Mouse (Mus musculus): Measurements from ENCODE around the gene Nek6. TPM values are rescaled to one million over a fixed set of nuclear protein-coding genes. Genes with fewer than 3 reads are reported as not detected.

The Nek6 gene
- polyA plus RNA-seq, 2 experiments, result 77.2 to 123 TPM

DNA sequence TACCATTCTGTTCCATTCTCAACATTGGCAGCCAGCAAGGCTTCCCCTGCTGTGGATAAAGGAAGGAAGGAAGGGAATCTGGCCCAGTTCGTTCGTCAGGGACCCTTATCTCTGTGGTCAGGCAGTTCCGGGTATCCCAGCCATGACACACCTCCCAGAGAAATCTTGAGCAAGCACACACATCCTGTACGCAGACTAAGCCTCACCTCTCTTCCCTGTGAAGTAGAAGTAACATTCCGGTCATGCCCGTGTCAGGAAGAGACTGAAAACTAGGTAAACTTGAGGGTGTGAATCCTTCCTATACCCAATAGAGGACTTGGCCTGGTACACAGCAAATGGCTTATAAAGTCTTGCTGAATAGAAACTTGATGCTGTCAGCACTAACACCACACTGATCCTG, 21.9 kb downstream of the Nek6 start:
- TF ChIP-seq POLR2A (IDR thresholded peaks at IDR 0.05; ENCODE audit: borderline replicate concordance, extremely low read depth, insufficient read depth, insufficient read length), result no peak
- Histone ChIP-seq H3K9me3 (ENCODE audit: control insufficient read depth, low read length) (no peaks in the 10 kb centered on the region), H3K4me2 (replicated peaks; ENCODE audit: low read depth, low read length, severe bottlenecking) (no peak overlapping the region), H3K4me3 (replicated peaks; ENCODE audit: low read length) (no peak overlapping the region), H3K36me3 (ENCODE audit: control insufficient read depth, insufficient read depth, low read length) (0 out of 2 replicates have a peak, but pooled peaks cover 3% of the 10 kb centered on the region), H3K9ac (ENCODE audit: low read depth, low read length, severe bottlenecking) (no peak overlapping the region), H3K27ac (replicated peaks; ENCODE audit: low read depth, low read length) (no peak overlapping the region), H3K27me3 (ENCODE audit: control insufficient read depth, insufficient read depth, low read length) (no peaks in the 10 kb centered on the region), H3K4me1 (ENCODE audit: control insufficient read depth, insufficient read depth, low read length) (peaks cover 69% of the 10 kb centered on the region)
- ATAC-seq (ENCODE audit: low FRiP score, low read depth), result no peak
- WGBS, result 67% methylated on average over 6 of the region's 6 CpGs
- DNase-seq (ENCODE audit: low spot score), result no peak

DNA sequence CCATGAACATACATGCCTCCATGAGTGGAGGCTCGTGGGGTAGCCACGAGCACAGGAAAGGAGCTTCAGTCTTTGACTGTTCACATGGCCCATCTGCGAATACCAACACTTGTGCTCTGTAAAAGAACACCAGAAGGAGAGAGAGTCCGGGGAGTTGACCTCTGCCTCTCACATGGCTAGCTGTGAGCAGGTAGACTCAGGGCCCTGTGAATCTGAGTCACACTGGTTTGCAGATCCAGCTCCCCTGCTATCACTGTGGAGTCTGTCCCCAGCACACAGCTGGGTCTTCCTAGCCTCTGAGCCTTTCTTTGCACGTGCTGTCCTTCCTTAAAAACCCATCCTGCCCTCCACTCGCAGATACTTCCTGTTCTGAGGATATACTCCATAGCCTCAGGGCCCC, 22.3 kb downstream of the Nek6 start:
- Histone ChIP-seq H3K27me3 (ENCODE audit: control insufficient read depth, insufficient read depth, low read length) (no peaks in the 10 kb centered on the region), H3K36me3 (ENCODE audit: control insufficient read depth, insufficient read depth, low read length) (0 out of 2 replicates have a peak, but pooled peaks cover 3% of the 10 kb centered on the region), H3K4me2 (replicated peaks; ENCODE audit: low read depth, low read length, severe bottlenecking) (no peak overlapping the region), H3K4me3 (replicated peaks; ENCODE audit: low read length) (no peak overlapping the region), H3K9ac (ENCODE audit: low read depth, low read length, severe bottlenecking) (no peak overlapping the region), H3K4me1 (ENCODE audit: control insufficient read depth, insufficient read depth, low read length) (peaks cover 71% of the 10 kb centered on the region), H3K27ac (replicated peaks; ENCODE audit: low read depth, low read length) (0 out of 2 replicates have a peak overlapping the region, but pooled peaks have one; percentile 7), H3K9me3 (ENCODE audit: control insufficient read depth, low read length) (no peaks in the 10 kb centered on the region)
- 60% methylated on average over 6 of the region's 6 CpGs for WGBS
- no peak for TF ChIP-seq POLR2A (IDR thresholded peaks at IDR 0.05; ENCODE audit: borderline replicate concordance, extremely low read depth, insufficient read depth, insufficient read length)
- no peak for ATAC-seq (ENCODE audit: low FRiP score, low read depth)
- DNase-seq (ENCODE audit: low spot score), result no peak

DNA sequence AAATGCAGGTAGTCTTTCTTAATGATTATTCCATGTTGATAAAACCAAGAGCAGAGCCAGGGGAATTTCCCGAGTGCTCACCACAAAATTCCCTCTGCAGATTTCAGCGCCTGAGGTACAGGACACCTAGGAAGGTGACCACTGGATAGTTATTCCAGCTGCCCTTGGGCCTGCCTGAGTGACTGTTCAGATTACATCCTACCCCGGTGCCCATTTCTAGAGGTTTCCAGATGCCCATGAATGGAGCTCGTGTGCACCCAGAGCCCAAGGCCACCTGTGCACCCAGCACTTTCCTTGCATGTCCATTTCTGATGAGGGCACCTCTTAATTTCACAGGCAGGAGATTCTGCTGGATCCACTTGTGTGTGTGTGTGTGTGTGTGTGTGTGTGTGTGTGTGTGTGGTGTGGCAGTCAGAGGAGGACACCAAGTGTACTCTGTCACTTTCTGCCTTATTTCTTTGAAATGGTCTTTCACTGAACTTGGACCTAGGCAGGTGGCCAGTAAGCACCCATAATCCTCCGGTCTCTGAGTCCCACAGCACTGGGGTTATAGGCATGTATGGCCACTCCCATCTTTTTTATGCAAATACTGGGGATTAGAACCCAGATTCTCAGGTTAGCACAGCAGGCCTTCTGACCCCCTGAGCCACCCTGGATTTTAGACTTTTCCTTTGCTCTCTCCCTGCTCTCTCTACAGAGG, 22.9 kb downstream of the Nek6 start:
- Histone ChIP-seq H3K4me1 (ENCODE audit: control insufficient read depth, insufficient read depth, low read length) (peaks cover 69% of the 10 kb centered on the region), H3K9ac (ENCODE audit: low read depth, low read length, severe bottlenecking) (no peak overlapping the region), H3K4me2 (replicated peaks; ENCODE audit: low read depth, low read length, severe bottlenecking) (no peak overlapping the region), H3K9me3 (ENCODE audit: control insufficient read depth, low read length) (no peaks in the 10 kb centered on the region), H3K27ac (replicated peaks; ENCODE audit: low read depth, low read length) (no peak overlapping the region), H3K36me3 (ENCODE audit: control insufficient read depth, insufficient read depth, low read length) (0 out of 2 replicates have a peak, but pooled peaks cover 3% of the 10 kb centered on the region), H3K27me3 (ENCODE audit: control insufficient read depth, insufficient read depth, low read length) (no peaks in the 10 kb centered on the region), H3K4me3 (replicated peaks; ENCODE audit: low read length) (no peak overlapping the region)
- no peak for TF ChIP-seq POLR2A (IDR thresholded peaks at IDR 0.05; ENCODE audit: borderline replicate concordance, extremely low read depth, insufficient read depth, insufficient read length)
- DNase-seq (ENCODE audit: low spot score) (no peak), ATAC-seq (ENCODE audit: low FRiP score, low read depth) (no peak)
- WGBS, result 82% methylated on average over 5 of the region's 5 CpGs

DNA sequence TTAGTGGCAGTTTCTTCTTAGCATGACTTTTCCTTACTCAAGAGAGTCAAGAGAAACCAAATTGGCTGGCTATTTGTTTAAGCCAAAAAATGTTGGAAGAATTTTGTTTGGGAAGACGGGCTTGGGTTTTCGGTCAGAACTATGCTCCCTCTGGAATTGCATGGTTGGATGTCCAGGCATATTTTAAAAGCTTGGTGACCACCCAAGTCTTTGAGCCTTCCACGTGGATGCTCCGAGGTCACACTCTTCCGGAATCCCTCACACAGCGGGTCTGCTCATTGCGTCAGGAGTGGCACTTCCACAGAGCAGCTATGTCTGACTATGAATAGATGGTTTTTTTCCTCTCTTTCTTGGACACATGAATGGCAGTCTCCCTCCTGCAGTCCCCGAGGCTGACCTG, 23.6 kb downstream of the Nek6 start:
- no peak overlapping the region for H3K27ac ChIP-seq (replicated peaks; ENCODE audit: low read depth, low read length)
- 0 out of 2 replicates have a peak, but pooled peaks cover 3% of the 10 kb centered on the region for H3K36me3 ChIP-seq (ENCODE audit: control insufficient read depth, insufficient read depth, low read length)
- WGBS, result 73% methylated on average over 8 of the region's 8 CpGs
- H3K4me3 ChIP-seq (replicated peaks; ENCODE audit: low read length), result no peak overlapping the region
- ATAC-seq (ENCODE audit: low FRiP score, low read depth) (no peak), DNase-seq (ENCODE audit: low spot score) (no peak)
- H3K27me3 ChIP-seq (ENCODE audit: control insufficient read depth, insufficient read depth, low read length), result no peaks in the 10 kb centered on the region
- no peak overlapping the region for H3K4me2 ChIP-seq (replicated peaks; ENCODE audit: low read depth, low read length, severe bottlenecking)
- H3K9ac ChIP-seq (ENCODE audit: low read depth, low read length, severe bottlenecking), result no peak overlapping the region
- no peaks in the 10 kb centered on the region for H3K9me3 ChIP-seq (ENCODE audit: control insufficient read depth, low read length)
- no peak for TF ChIP-seq POLR2A (IDR thresholded peaks at IDR 0.05; ENCODE audit: borderline replicate concordance, extremely low read depth, insufficient read depth, insufficient read length)
- H3K4me1 ChIP-seq (ENCODE audit: control insufficient read depth, insufficient read depth, low read length), result peaks cover 63% of the 10 kb centered on the region

DNA sequence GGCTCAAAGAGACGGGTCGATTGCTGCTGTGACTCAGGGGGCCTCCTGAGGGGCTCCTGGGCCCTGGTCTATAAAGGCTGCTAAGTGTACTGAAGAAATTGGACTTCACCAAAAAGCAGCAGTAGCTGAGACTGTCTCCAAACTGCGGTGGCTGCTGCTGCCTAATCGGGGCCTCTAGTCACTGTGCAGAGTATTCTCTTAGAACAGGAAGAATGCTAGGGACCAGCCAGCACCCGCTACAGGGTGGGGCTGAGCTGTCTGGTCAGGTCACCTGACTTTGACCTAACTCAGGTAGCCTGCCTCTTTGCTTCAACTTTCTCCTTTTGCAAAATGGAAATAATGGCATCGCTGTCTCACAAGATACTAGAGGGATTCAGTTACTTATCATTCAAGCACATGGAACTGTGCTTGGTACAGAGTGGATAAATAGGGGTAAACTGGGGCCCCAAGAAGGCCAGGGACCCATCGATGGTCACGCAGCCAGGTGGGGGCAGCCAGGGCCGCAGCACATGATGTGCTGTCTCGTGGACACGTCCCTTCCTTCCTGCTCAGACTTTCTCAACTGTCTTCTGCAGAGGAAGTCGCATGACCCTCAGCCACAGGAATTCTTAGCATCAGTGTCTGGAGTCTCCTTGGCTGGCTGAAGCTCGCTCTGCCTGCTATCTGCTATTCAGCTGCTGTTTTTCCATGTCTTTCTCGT, 24.2 kb downstream of the Nek6 start:
- H3K4me3 ChIP-seq (replicated peaks; ENCODE audit: low read length), result no peak overlapping the region
- H3K9me3 ChIP-seq (ENCODE audit: control insufficient read depth, low read length), result no peaks in the 10 kb centered on the region
- ATAC-seq (ENCODE audit: low FRiP score, low read depth) (no peak), DNase-seq (ENCODE audit: low spot score) (no peak)
- no peak overlapping the region for H3K9ac ChIP-seq (ENCODE audit: low read depth, low read length, severe bottlenecking)
- no peaks in the 10 kb centered on the region for H3K27me3 ChIP-seq (ENCODE audit: control insufficient read depth, insufficient read depth, low read length)
- no peak for TF ChIP-seq POLR2A (IDR thresholded peaks at IDR 0.05; ENCODE audit: borderline replicate concordance, extremely low read depth, insufficient read depth, insufficient read length)
- peaks cover 56% of the 10 kb centered on the region for H3K4me1 ChIP-seq (ENCODE audit: control insufficient read depth, insufficient read depth, low read length)
- 0 out of 2 replicates have a peak, but pooled peaks cover 3% of the 10 kb centered on the region for H3K36me3 ChIP-seq (ENCODE audit: control insufficient read depth, insufficient read depth, low read length)
- WGBS, result 73% methylated on average over 14 of the region's 14 CpGs
- no peak overlapping the region for H3K4me2 ChIP-seq (replicated peaks; ENCODE audit: low read depth, low read length, severe bottlenecking)
- no peak overlapping the region for H3K27ac ChIP-seq (replicated peaks; ENCODE audit: low read depth, low read length)
